Mouse (Mus musculus) liver, embryonic 14 days (tissue): ENCODE measurements around the gene Caps2. TPM values are rescaled to one million over a fixed set of nuclear protein-coding genes. Genes with fewer than 3 reads are reported as not detected.

Source experiments
- polyA plus RNA-seq: library from polyadenylated mRNA; depleted of rRNA; stranded (reverse); fragments of >200 nt; gene quantifications from 2 replicates; pipeline ENCODE4 v1.2.3, GENCODE M21; 2012; rRNA removed

Caps2 gene
- polyA plus RNA-seq: 0.01 TPM in 2 replicates

DNA sequence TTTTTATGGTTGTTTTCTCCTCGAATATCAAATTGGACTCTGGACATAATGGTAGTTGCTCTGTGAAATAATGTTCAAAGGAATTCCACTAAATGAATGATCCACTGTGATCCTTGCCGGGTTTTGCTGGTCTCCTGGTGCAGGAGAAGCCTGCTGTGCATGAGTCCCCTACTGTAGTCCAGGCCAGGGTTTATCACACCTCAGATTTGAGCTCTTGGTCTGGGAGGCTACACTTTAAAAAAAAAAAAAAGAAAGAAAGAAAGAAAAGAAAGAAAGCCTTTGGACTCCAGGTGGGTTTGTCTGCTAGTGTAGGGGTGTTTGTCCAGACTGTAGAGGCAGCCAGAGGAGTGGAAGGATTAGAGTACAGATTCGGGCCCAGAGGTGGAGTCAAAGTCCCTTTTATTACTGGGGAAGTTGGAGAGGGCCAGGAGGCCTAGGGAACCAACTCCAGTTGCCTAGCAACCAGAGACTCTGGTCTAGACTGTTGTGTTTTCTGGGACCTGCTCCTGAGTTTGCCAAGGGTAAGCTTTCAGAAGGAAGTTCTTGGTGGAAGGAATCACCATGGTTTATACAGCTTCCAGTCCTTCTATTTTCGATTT lies at the start of gene Caps2:
Gene Caps2 (plus strand): TSS at position 454 of the 599 bp plus-strand sequence.

GRCm38 (mm10) chr10:112159882-112160560 lies 3.4 kb upstream of the Caps2 start, which contains the start of gene Glipr1l3:
Glipr1l3 (minus strand) TSS chr10:112160327.

Other genes starting within 250 kb of the Caps2 start
- 11.2 and 12.9 TPM in 2 replicates for gene Krr1, start 191.0 kb upstream of the Caps2 start, polyA plus RNA-seq
- 7.0 and 10.3 TPM in 2 replicates for gene Glipr1, start 161.0 kb upstream of the Caps2 start, polyA plus RNA-seq
- gene Glipr1l1, start 103.4 kb upstream of the Caps2 start, polyA plus RNA-seq: not detected in 2 replicates
- gene Glipr1l2, start 80.3 kb upstream of the Caps2 start, polyA plus RNA-seq: not detected in 2 replicates
- not detected in 2 replicates for gene Glipr1l3, start 3.3 kb upstream of the Caps2 start, polyA plus RNA-seq
- 0.01 TPM in 2 replicates for gene Kcnc2, start 107.5 kb downstream of the Caps2 start, polyA plus RNA-seq